Mouse (Mus musculus): ENCODE measurements around the gene A930018P22Rik.
"Not testable (repeated sequence)": the region's sequence is repeated elsewhere in the genome, so short reads cannot be mapped to it uniquely, and the experiment has no call there.

GRCm38 (mm10) chr2:104117173-104117572, 5.4 kb upstream of the A930018P22Rik start:
- TF ChIP-seq CTCF (IDR thresholded peaks at IDR 0.05; ENCODE audit: control insufficient read depth, insufficient read depth, insufficient replicate concordance, low read depth, low read length); POLR2A (IDR thresholded peaks at IDR 0.05; ENCODE audit: control insufficient read depth, low read depth, low read length): not testable (repeated sequence)
